Mouse (Mus musculus) limb, embryonic 12.5 days (tissue): Measurements from ENCODE around the gene Gm36864. TPM values are rescaled to one million over a fixed set of nuclear protein-coding genes. Genes with fewer than 3 reads are reported as not detected.

Source experiments
- ATAC-seq: fragments of 200-750 bp; cut with Nextera tagmentation; 2 replicates; pipeline ENCODE4 v1.8.0; 2017; ENCODE audit warnings: low read depth, moderate TSS enrichment; ENCODE audit not compliant: insufficient number of reproducible peaks, insufficient read depth, low FRiP score, low TSS enrichment
- H3K27ac ChIP-seq: fragments of 300-500 bp; sonication (generic); 2 replicates; pipeline ENCODE4 v1.5.1; 2016; ENCODE audit warnings: mild to moderate bottlenecking, moderate library complexity
- H3K27me3 ChIP-seq: fragments of 300-500 bp; sonication (generic); 2 replicates; pipeline ENCODE4 v1.6.1; 2016; ENCODE audit warnings: mild to moderate bottlenecking, moderate library complexity
- H3K36me3 ChIP-seq: fragments of 300-500 bp; sonication (generic); 2 replicates; pipeline ENCODE4 v1.6.1; 2016; ENCODE audit warnings: mild to moderate bottlenecking, moderate library complexity
- H3K4me1 ChIP-seq: fragments of 300-500 bp; sonication (generic); replicated peaks from 2 replicates; pipeline ENCODE4 v1.6.1; 2016
- H3K4me2 ChIP-seq: fragments of 300-500 bp; sonication (generic); 2 replicates; pipeline ENCODE4 v1.6.1; 2016; ENCODE audit warnings: mild to moderate bottlenecking, moderate library complexity
- H3K4me3 ChIP-seq: fragments of 300-500 bp; sonication (generic); replicated peaks from 2 replicates; pipeline ENCODE4 v1.5.1; 2016; ENCODE audit warnings: mild to moderate bottlenecking
- H3K9ac ChIP-seq: fragments of 300-500 bp; sonication (generic); replicated peaks from 2 replicates; pipeline ENCODE4 v1.6.1; 2016; ENCODE audit warnings: mild to moderate bottlenecking, moderate library complexity
- H3K9me3 ChIP-seq: fragments of 300-500 bp; sonication (generic); 2 replicates; pipeline ENCODE4 v1.6.1; 2016; ENCODE audit warnings: mild to moderate bottlenecking, moderate library complexity
- WGBS: fragments of 180-500 bp; shearing (Covaris S2); methylation state at CpG from one replicate; pipeline ENCODE4 v1.1.7; 2016; 5-methylcytosine and 5-hydroxymethylcytosine counted together
- polyA plus RNA-seq: library from polyadenylated mRNA; unstranded; fragments of >200 nt; fragmentation: Nextera tagmentation; extraction: Ambion mirVana; gene quantifications from 2 replicates; pipeline ENCODE4 v1.2.1, GENCODE M21; 2016

Gm36864 gene
- polyA plus RNA-seq, 1 experiment from 2014 or later, result 0.14 TPM

GRCm38 (mm10) chr7:44277250-44277622, 41.3 kb downstream of the Gm36864 start:
- Histone ChIP-seq H3K27ac (no peak overlapping the region), H3K4me1 (no peaks in the 10 kb centered on the region), H3K4me3 (no peak overlapping the region), H3K36me3 (no peaks in the 10 kb centered on the region), H3K4me2 (no peak overlapping the region), H3K9ac (no peak overlapping the region), H3K9me3 (no peaks in the 10 kb centered on the region), H3K27me3 (peaks cover 49% of the 10 kb centered on the region)
- no peak for ATAC-seq
- WGBS, result 40% methylated on average over 2 of the region's 2 CpGs

DNA sequence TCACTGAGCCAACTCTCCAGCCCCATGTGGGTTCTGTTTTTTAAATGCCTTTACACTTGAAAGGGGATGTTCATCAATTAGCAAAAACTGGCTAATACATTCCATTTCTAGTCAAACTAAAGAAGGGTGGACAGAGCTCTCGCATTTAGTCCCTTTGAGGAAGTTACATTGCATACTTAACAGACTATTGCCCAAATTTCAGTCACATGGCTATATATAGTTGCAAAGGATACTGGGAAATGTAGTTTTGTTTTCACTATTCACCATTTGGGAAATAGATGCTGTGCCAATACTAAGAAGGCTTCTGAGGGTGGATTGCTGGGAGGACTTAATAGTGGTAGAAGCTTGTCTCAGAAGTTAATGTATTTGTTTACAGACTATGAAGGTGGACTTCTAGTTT, 45.0 kb downstream of the Gm36864 start:
- H3K36me3 ChIP-seq, result no peaks in the 10 kb centered on the region
- H3K27ac ChIP-seq, result no peak overlapping the region
- H3K4me3 ChIP-seq, result no peak overlapping the region
- no peak for ATAC-seq
- no peak overlapping the region for H3K9ac ChIP-seq
- WGBS, result 67% methylated on average over 1 of the region's 1 CpGs
- H3K27me3 ChIP-seq, result peaks cover 18% of the 10 kb centered on the region
- no peak overlapping the region for H3K4me2 ChIP-seq
- no peaks in the 10 kb centered on the region for H3K9me3 ChIP-seq
- no peaks in the 10 kb centered on the region for H3K4me1 ChIP-seq

DNA sequence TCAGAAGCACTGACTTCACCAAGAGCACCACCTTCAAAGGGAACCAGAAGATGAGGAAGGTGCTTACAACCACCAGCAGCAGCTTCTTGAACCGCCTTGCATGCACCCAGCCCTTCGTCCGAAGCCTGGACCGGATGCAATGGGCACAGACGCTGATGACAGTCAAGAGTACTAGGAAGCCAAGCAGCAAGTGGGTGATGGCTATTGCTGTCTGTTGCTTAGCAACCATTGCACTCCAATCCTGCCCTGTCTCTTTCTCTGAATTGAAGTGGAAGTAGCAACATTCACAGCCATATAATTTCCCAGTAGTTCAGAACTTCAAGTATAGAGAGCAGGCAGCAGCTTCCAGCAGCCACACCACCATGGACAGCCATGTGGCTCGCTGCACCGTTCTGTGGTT, 45.6 kb downstream of the Gm36864 start:
- WGBS, result 81% methylated on average over 7 of the region's 7 CpGs
- Histone ChIP-seq H3K4me1 (no peaks in the 10 kb centered on the region), H3K36me3 (no peaks in the 10 kb centered on the region), H3K4me3 (no peak overlapping the region), H3K9ac (no peak overlapping the region), H3K4me2 (no peak overlapping the region), H3K27me3 (peaks cover 11% of the 10 kb centered on the region), H3K27ac (no peak overlapping the region), H3K9me3 (0 out of 2 replicates have a peak, but pooled peaks cover 1% of the 10 kb centered on the region)
- no peak for ATAC-seq

DNA sequence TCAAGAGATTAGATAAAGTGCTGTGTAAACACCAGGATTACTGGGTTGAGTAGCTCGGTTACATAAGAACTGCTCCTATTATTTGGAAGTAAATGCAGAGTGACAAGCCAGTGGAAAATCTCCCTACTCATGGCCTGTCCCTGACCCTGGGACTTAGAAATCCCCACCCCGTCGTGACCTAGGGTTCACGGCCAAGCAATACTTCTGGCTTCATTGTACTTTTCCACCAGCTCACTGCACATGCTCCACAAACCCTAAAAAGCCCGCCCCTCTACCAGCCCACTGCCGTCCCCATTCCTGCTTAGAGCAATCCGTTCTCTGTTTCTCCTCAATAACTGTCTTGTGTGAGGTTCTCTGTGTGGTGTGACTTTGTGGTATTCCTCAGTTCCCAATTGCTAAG, 51.8 kb downstream of the Gm36864 start:
- H3K4me1 ChIP-seq, result no peaks in the 10 kb centered on the region
- no peak overlapping the region for H3K9ac ChIP-seq
- WGBS, result 82% methylated on average over 7 of the region's 7 CpGs
- H3K4me2 ChIP-seq, result no peak overlapping the region
- no peaks in the 10 kb centered on the region for H3K36me3 ChIP-seq
- H3K9me3 ChIP-seq, result 0 out of 2 replicates have a peak, but pooled peaks cover 5% of the 10 kb centered on the region
- ATAC-seq, result no peak
- no peak overlapping the region for H3K4me3 ChIP-seq
- H3K27me3 ChIP-seq, result 0 out of 2 replicates have a peak, but pooled peaks cover 6% of the 10 kb centered on the region
- no peak overlapping the region for H3K27ac ChIP-seq

- no peak overlapping the region for H3K9ac ChIP-seq
- no peak for ATAC-seq
- H3K4me2 ChIP-seq, result no peak overlapping the region
- no peaks in the 10 kb centered on the region for H3K4me1 ChIP-seq
- no peak overlapping the region for H3K4me3 ChIP-seq
- 0 out of 2 replicates have a peak, but pooled peaks cover 2% of the 10 kb centered on the region for H3K27me3 ChIP-seq
- H3K9me3 ChIP-seq, result 0 out of 2 replicates have a peak, but pooled peaks cover 5% of the 10 kb centered on the region
- 73% methylated on average over 4 of the region's 4 CpGs for WGBS
- no peak overlapping the region for H3K27ac ChIP-seq
- H3K36me3 ChIP-seq, result no peaks in the 10 kb centered on the region
Measured at GRCm38 (mm10) chr7:44290986-44291385, 55.0 kb downstream of the Gm36864 start.

- no peak for ATAC-seq
- Histone ChIP-seq H3K4me2 (no peak overlapping the region), H3K4me3 (no peak overlapping the region), H3K9me3 (0 out of 2 replicates have a peak, but pooled peaks cover 5% of the 10 kb centered on the region), H3K27me3 (0 out of 2 replicates have a peak, but pooled peaks cover 5% of the 10 kb centered on the region), H3K36me3 (no peaks in the 10 kb centered on the region), H3K27ac (no peak overlapping the region), H3K9ac (no peak overlapping the region), H3K4me1 (no peaks in the 10 kb centered on the region)
- 53% methylated on average over 4 of the region's 4 CpGs for WGBS
Measured at GRCm38 (mm10) chr7:44291418-44291817, 55.4 kb downstream of the Gm36864 start.

Other genes with a start within 250 kb of the Gm36864 start
- not detected in 2 replicates for gene Klk1b11, start 240.3 kb upstream of the Gm36864 start, polyA plus RNA-seq
- gene Klk1b26, start 224.0 kb upstream of the Gm36864 start, polyA plus RNA-seq, result not detected in 2 replicates
- not detected in 2 replicates for gene Klk1b27, start 183.9 kb upstream of the Gm36864 start, polyA plus RNA-seq
- not detected in 2 replicates for gene Klk1b21, start 133.8 kb upstream of the Gm36864 start, polyA plus RNA-seq
- gene Klk1b22, start 123.5 kb upstream of the Gm36864 start, polyA plus RNA-seq, result not detected in 2 replicates
- not detected in 2 replicates for gene Klk1b16, start 99.4 kb upstream of the Gm36864 start, polyA plus RNA-seq
- gene Klk1b24, start 47.9 kb upstream of the Gm36864 start, polyA plus RNA-seq, result not detected in 2 replicates
- gene Klk1b3, start 38.0 kb upstream of the Gm36864 start, polyA plus RNA-seq, result not detected in 2 replicates
- gene Klk1b4, start 28.7 kb upstream of the Gm36864 start, polyA plus RNA-seq, result not detected in 2 replicates
- gene Klk1b5, start 20.2 kb upstream of the Gm36864 start, polyA plus RNA-seq, result not detected in 2 replicates
- not detected in 2 replicates for gene Klk1, start 10.8 kb upstream of the Gm36864 start, polyA plus RNA-seq
- gene 1700028J19Rik, start 10.5 kb downstream of the Gm36864 start, polyA plus RNA-seq, result 0.76 and 0.87 TPM in 2 replicates
- gene 2410002F23Rik, start 10.5 kb downstream of the Gm36864 start, polyA plus RNA-seq, result 209 and 214 TPM in 2 replicates
- 0.28 TPM in 1 of 2 replicates, not detected in the other for gene Acp4, start 21.2 kb downstream of the Gm36864 start, polyA plus RNA-seq
- not detected in 2 replicates for gene Gm15517, start 25.3 kb downstream of the Gm36864 start, polyA plus RNA-seq
- 2.0 and 2.2 TPM in 2 replicates for gene Clec11a, start 70.7 kb downstream of the Gm36864 start, polyA plus RNA-seq
- gene Shank1, start 74.1 kb downstream of the Gm36864 start, polyA plus RNA-seq, result 1.2 and 1.3 TPM in 2 replicates
- 3.0 and 3.3 TPM in 2 replicates for gene Syt3, start 147.9 kb downstream of the Gm36864 start, polyA plus RNA-seq
- 0.56 and 0.64 TPM in 2 replicates for gene 1700008O03Rik, start 149.6 kb downstream of the Gm36864 start, polyA plus RNA-seq
- gene Lrrc4b, start 192.8 kb downstream of the Gm36864 start, polyA plus RNA-seq, result 0.86 and 0.98 TPM in 2 replicates
- gene Aspdh, start 229.2 kb downstream of the Gm36864 start, polyA plus RNA-seq, result 0.56 TPM in 1 of 2 replicates, not detected in the other
- gene Josd2, start 231.8 kb downstream of the Gm36864 start, polyA plus RNA-seq, result 72.9 and 76.5 TPM in 2 replicates